Mouse (Mus musculus): ENCODE measurements around the gene Cacna1d.

DNA sequence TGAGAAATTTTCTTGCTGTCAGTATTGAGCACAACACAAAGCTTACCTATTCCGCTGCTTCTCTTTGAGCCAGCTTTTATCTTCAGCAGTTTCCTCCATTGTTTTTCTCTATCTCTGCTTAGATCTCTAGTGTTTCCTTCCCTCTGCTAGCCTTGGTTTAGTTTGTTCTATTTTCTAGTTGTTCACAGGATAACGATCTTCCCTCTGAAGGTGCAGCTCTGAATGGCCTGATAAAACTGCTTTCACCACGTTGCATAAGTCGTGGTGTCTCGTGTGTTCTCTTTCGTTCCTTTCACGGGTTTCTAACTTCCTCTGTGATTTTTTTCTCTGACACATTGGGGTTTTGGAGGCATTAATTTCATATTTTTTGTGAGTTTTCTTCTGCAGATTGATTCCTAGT is 466.9 kb downstream of the Cacna1d start:
- TF ChIP-seq HCFC1 (IDR thresholded peaks at IDR 0.05; ENCODE audit: low read depth, low read length) = no peak
- TF ChIP-seq BHLHE40 (IDR thresholded peaks at IDR 0.05; ENCODE audit: low read depth, low read length) = 0 out of 2 replicates have a peak, but pooled peaks have one; percentile 15
- TF ChIP-seq CTCF (conservative IDR thresholded peaks at IDR 0.05 in 1 of 2, IDR thresholded peaks at IDR 0.05 in 1 of 2; ENCODE audit: low read depth in 2 of 2, low read length in 2 of 2) = no peak
- no peak for TF ChIP-seq TCF12 (IDR thresholded peaks at IDR 0.05; ENCODE audit: low read depth, low read length)
- TF ChIP-seq RAD21 (IDR thresholded peaks at IDR 0.05; ENCODE audit: low read depth, low read length) = no peak

Measured in CH12.LX (cell line).